Mouse (Mus musculus) myocyte (in vitro differentiated cells): ENCODE results near the gene Dytn. TPM values are rescaled to one million over a fixed set of nuclear protein-coding genes. Genes with fewer than 3 reads are reported as not detected.
A peak's percentile ranks its signal among the peaks of the same experiment; 100 is the strongest.
"Not testable (repeated sequence)": the region's sequence is repeated elsewhere in the genome, so short reads cannot be mapped to it uniquely, and the experiment has no call there.

Source experiments
- H3K27me3 ChIP-seq: one replicate; pipeline ENCODE4 v1.6.1; 2011; ENCODE audit not compliant: control insufficient read depth, insufficient read depth, insufficient read length
- H3K36me3 ChIP-seq: one replicate; pipeline ENCODE4 v1.6.1; 2011; ENCODE audit not compliant: control insufficient read depth, insufficient read depth
- H3K4me2 ChIP-seq: one replicate; pipeline ENCODE4 v1.6.1; 2011; ENCODE audit warnings: low read depth, control low read depth
- H3K4me3 ChIP-seq: one replicate; pipeline ENCODE4 v1.5.1; 2011; ENCODE audit warnings: mild to moderate bottlenecking, control low read depth, moderate library complexity
- H3K79me2 ChIP-seq: one replicate; pipeline ENCODE4 v1.6.1; 2011; ENCODE audit not compliant: control insufficient read depth, insufficient read depth
- H3ac ChIP-seq: one replicate; pipeline ENCODE4 v1.6.1; 2011; ENCODE audit not compliant: control insufficient read depth, insufficient read length
- CEBPB ChIP-seq: IDR thresholded peaks from 2 replicates; pipeline ENCODE4 v1.6.1; 2011; ENCODE audit warnings: mild to moderate bottlenecking, moderate library complexity; ENCODE audit not compliant: poor library complexity, insufficient read depth, severe bottlenecking
- E2F4 ChIP-seq: IDR thresholded peaks from one replicate; pipeline ENCODE4 v1.6.1; 2011; ENCODE audit warnings: mild to moderate bottlenecking, control low read depth, moderate library complexity; ENCODE audit not compliant: insufficient read depth
- MAX ChIP-seq: IDR thresholded peaks from one replicate; pipeline ENCODE4 v1.6.1; 2011; ENCODE audit warnings: low read depth, mild to moderate bottlenecking, control low read depth
- MYOD1 ChIP-seq, 3 experiments: IDR thresholded peaks; one replicate each; pipeline ENCODE4 v1.6.1; 2011; ENCODE audit warnings: control low read depth in 2 of 3, low read depth in 2 of 3, mild to moderate bottlenecking in 2 of 3, moderate library complexity in 1 of 3; ENCODE audit not compliant: insufficient read length in 2 of 3, control insufficient read depth in 1 of 3
- MYOG ChIP-seq, 3 experiments: IDR thresholded peaks; one replicate each; pipeline ENCODE4 v1.6.1; 2011; ENCODE audit warnings: control low read depth in 2 of 3, low read depth in 2 of 3, mild to moderate bottlenecking in 2 of 3; ENCODE audit not compliant: insufficient read length in 2 of 3, control insufficient read depth in 1 of 3, insufficient read depth in 1 of 3
- POLR2A ChIP-seq: IDR thresholded peaks from one replicate; pipeline ENCODE4 v1.6.1; 2011; ENCODE audit warnings: low read depth, mild to moderate bottlenecking, control low read depth, moderate library complexity; ENCODE audit not compliant: insufficient read length
- POLR2AphosphoS2 ChIP-seq: IDR thresholded peaks from one replicate; pipeline ENCODE4 v1.6.1; 2011; ENCODE audit warnings: low read depth, control low read depth; ENCODE audit not compliant: insufficient read length
- REST ChIP-seq: IDR thresholded peaks from one replicate; pipeline ENCODE4 v1.6.1; 2011; ENCODE audit warnings: mild to moderate bottlenecking, control low read depth, moderate library complexity; ENCODE audit not compliant: insufficient read depth, insufficient read length
- SRF ChIP-seq: IDR thresholded peaks from one replicate; pipeline ENCODE4 v1.6.1; 2011; ENCODE audit warnings: low read depth; ENCODE audit not compliant: control insufficient read depth, insufficient read length
- TCF12 ChIP-seq: IDR thresholded peaks from one replicate; pipeline ENCODE4 v1.6.1; 2011; ENCODE audit warnings: mild to moderate bottlenecking, control low read depth; ENCODE audit not compliant: poor library complexity, insufficient read depth, severe bottlenecking
- TCF3 ChIP-seq: IDR thresholded peaks from one replicate; pipeline ENCODE4 v1.6.1; 2011; ENCODE audit warnings: low read depth, control low read depth; ENCODE audit not compliant: insufficient read length
- USF1 ChIP-seq: IDR thresholded peaks from one replicate; pipeline ENCODE4 v1.6.1; 2011; ENCODE audit warnings: low read depth, mild to moderate bottlenecking, control low read depth, moderate library complexity
- polyA plus RNA-seq: library from polyadenylated mRNA; unstranded; fragments of >200 nt; fragmentation: generic; extraction: Trizol; gene quantifications from one replicate; pipeline ENCODE4 v1.2.1, GENCODE M21; 2012; ENCODE audit warnings: missing spikeins

Dytn gene
- polyA plus RNA-seq, 1 experiment, result not detected

DNA sequence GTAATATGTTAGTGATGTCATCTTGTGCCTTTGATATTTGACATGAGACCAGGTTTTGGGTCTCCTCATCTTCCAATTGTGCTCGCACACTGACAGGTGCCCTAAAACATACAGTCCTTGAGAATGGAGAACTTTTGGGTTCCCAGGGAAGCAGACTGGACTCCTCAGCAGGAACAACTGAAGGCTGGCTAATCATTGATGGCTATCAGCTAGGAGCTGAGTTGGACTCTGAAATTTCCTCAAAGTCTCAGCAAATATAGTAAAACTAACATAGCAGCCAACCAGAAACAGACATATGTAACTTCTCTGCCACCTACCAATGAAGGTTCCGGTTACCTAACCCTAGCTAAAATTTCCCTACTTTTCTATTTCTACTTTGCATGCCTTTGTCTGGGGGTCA lies 20.6 kb downstream of the Dytn start:
- Histone ChIP-seq H3K4me3 (no peak overlapping the region), H3K27me3 (no peaks in the 10 kb centered on the region), H3K4me2 (no peak overlapping the region), H3ac (no peak overlapping the region), H3K36me3 (no peaks in the 10 kb centered on the region), H3K79me2 (no peaks in the 10 kb centered on the region)
- no peak for TF ChIP-seq POLR2A
- no peak for TF ChIP-seq USF1
- no peak for TF ChIP-seq MAX
- TF ChIP-seq SRF, result no peak
- TF ChIP-seq MYOG (IDR thresholded peaks at IDR 0.05; ENCODE audit: control insufficient read depth in 1 of 3, insufficient read depth in 1 of 3, insufficient read length in 2 of 3, low read depth in 2 of 3), result no peak

DNA sequence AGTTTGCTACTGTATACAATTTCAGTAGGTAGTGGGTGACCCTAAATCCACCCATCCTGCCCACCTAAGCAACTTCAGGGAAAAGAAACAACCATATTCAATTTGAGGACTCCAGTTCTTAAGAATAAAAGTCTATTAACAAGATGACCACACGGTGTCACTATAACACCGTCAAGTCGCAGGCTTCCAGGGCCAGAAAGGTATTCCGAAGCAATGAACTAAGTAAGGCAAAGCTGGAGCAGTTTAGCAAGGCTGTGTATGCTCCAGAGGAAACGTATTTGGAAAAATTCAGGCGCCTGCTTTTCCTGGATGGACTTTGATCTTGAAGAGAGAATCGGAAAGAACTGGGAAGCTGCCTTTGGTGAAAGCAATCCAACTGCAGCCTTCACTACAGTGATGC lies 27.1 kb downstream of the Dytn start:
- no peak overlapping the region for H3K4me2 ChIP-seq
- TF ChIP-seq SRF (no peak), MYOD1 (IDR thresholded peaks at IDR 0.05; ENCODE audit: control insufficient read depth in 1 of 3, insufficient read length in 2 of 3, low read depth in 2 of 3) (no peak), POLR2A (no peak), USF1 (no peak), POLR2AphosphoS2 (no peak), CEBPB (no peak), MAX (no peak), TCF3 (no peak), MYOG (IDR thresholded peaks at IDR 0.05; ENCODE audit: control insufficient read depth in 1 of 3, insufficient read depth in 1 of 3, insufficient read length in 2 of 3, low read depth in 2 of 3) (no peak)
- H3ac ChIP-seq, result no peak overlapping the region
- no peaks in the 10 kb centered on the region for H3K79me2 ChIP-seq
- H3K4me3 ChIP-seq, result no peak overlapping the region
- no peaks in the 10 kb centered on the region for H3K27me3 ChIP-seq
- no peaks in the 10 kb centered on the region for H3K36me3 ChIP-seq

DNA sequence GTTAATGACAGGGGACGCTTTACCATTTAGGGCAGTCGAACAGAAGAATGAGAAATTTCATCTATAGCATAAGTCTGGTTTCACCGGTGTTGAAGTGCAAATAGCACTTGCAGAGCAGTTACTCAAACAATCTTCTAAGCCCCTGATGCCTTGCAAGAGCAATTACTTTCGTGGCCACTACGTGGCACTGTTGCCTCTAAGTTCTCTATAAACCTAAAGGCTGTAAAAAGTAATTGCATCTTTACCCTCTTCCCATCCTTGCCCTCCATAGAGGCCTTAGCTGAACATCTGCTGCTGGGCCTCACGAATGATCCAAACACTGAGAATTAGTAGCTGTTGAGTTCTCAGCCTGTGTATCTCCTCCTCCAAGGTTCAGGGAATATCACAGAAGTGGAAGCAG lies 28.7 kb downstream of the Dytn start:
- no peak for TF ChIP-seq TCF12
- TF ChIP-seq MYOD1 (IDR thresholded peaks at IDR 0.05; ENCODE audit: control insufficient read depth in 1 of 3, insufficient read length in 2 of 3, low read depth in 2 of 3), result no peak
- TF ChIP-seq MAX, result no peak
- TF ChIP-seq CEBPB, result no peak
- no peak for TF ChIP-seq E2F4
- no peak for TF ChIP-seq TCF3
- no peak for TF ChIP-seq USF1
- no peak for TF ChIP-seq SRF
- no peak for TF ChIP-seq MYOG (IDR thresholded peaks at IDR 0.05; ENCODE audit: control insufficient read depth in 1 of 3, insufficient read depth in 1 of 3, insufficient read length in 2 of 3, low read depth in 2 of 3)
- TF ChIP-seq REST, result no peak
- TF ChIP-seq POLR2AphosphoS2, result no peak
- no peak for TF ChIP-seq POLR2A
- Histone ChIP-seq H3K79me2 (no peaks in the 10 kb centered on the region), H3K27me3 (no peaks in the 10 kb centered on the region), H3K36me3 (no peaks in the 10 kb centered on the region), H3K4me2 (no peak overlapping the region), H3K4me3 (no peak overlapping the region), H3ac (no peak overlapping the region)

DNA sequence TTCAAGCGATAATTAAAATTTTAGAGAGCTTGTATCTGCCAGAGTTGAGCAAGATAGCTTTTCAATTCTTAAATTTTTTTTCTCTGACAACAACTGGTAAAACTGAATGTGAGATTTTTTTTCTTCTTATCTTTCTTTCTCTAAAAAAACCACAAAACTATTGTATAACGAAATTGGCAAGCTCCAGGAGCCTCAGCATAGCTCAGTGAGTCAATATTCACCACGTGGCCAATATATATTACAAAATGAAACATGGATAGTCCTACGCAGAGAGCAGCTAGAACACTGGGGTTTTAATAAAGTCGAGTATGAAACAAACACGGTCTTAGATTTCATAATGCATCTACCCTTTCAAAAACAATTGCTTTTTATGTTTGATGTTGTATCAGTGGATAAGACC lies 46.8 kb downstream of the Dytn start:
- TF ChIP-seq MAX, result no peak
- peak; percentile 88 for TF ChIP-seq USF1
- Histone ChIP-seq H3K36me3 (no peaks in the 10 kb centered on the region), H3ac (no peak overlapping the region), H3K4me3 (no peak overlapping the region), H3K79me2 (no peaks in the 10 kb centered on the region), H3K27me3 (peaks cover 9% of the 10 kb centered on the region), H3K4me2 (peak overlapping the region; percentile 30)

DNA sequence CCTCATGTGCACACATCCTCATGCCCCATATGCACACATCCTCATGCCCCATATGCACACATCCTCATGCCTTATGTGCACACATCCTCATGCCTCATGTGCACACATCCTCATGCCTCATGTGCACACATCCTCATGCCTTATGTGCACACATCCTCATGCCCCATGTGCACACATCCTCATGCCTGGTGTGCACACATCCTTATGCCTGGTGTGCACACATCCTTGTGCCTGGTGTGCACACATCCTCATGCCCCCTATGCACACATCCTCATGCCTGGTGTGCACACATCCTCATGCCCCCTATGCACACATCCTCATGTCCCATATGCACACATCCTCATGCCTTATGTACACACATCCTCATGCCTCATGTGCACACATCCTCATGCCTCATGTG lies 56.3 kb downstream of the Dytn start:
- not testable (repeated sequence) for H3K27me3 ChIP-seq, H3K36me3 ChIP-seq, H3ac ChIP-seq, H3K79me2 ChIP-seq, H3K4me2 ChIP-seq, H3K4me3 ChIP-seq

DNA sequence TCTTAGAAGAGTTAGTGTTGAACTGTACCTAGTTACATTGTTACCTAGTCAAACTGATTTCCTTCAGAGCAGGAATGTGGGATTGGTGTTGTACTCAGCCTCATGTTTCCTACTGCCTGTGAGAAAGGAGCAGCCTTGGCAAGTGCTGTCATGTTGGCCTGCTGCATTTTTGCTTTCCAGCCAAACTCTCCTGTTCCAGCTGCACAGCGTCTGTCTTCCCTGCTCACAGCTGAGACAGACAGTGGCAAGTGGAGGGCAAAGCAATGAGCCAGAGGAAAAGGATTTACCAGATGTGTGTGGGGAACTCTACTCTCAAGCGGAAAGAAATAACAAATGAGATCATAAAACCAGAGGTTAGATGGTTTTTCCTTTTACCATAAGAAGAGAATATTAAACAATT lies 58.5 kb downstream of the Dytn start:
- TF ChIP-seq TCF12 (no peak), MYOD1 (IDR thresholded peaks at IDR 0.05; ENCODE audit: control insufficient read depth in 1 of 3, insufficient read length in 2 of 3, low read depth in 2 of 3) (peak; percentile 63 to 82 (median 72))
- H3K36me3 ChIP-seq, result no peaks in the 10 kb centered on the region
- no peaks in the 10 kb centered on the region for H3K79me2 ChIP-seq
- peak overlapping the region; percentile 8 for H3K4me2 ChIP-seq
- no peaks in the 10 kb centered on the region for H3K27me3 ChIP-seq
- no peak overlapping the region for H3ac ChIP-seq
- no peak overlapping the region for H3K4me3 ChIP-seq
